Mouse (Mus musculus) ZHBTc4 (cell line): ENCODE results near the gene Sgf29.
A peak's percentile ranks its signal among the peaks of the same experiment; 100 is the strongest.

Experiments used
- DNase-seq: peaks from one replicate; pipeline ENCODE4 v3.0.0-alpha.2; 2011; ENCODE audit warnings: low read depth, low spot score

The Sgf29 gene

DNA sequence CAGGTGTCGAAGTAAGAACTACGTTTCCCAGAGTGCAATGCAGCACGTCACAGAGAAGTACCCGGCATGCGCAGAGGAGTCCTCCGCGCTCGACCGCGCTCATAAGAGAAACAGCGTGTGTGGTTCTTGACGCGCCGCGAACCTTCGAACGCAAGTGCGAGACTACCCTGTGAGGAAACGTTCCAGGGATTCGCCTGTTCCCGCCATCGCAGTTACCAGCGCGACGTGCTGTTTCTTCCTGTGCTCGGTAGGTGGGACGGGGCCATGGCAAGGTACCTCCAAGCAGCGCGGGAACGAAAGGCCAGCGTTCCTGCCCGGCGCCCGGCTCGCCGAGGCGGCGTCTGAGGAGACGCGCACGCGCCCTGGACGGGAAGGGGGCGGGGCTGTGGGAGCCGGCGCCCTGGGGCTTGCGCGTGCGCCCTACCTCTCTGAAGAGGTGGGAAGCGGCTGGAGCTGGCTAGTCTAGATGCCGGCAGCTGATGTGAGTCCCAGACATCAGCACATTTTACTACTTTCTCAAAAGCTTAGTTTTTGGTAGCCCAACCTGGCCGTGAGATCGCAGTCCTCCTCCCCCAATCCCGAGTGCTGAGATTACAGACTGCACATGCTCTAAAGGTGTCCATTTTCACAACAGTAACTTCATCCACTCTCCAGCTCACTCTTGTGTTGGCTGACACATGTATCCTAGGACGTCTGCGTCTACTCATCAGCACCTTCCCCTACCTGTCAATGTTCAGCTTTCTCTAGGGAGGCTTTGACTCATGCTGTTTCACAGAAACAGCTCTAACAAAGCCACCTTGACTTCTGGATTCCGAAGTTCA is at the start of gene Sgf29:
TSS of gene Sgf29 (plus strand) at position 79 of the 821 bp plus-strand sequence.
- peak; percentile 96 for DNase-seq

DNA sequence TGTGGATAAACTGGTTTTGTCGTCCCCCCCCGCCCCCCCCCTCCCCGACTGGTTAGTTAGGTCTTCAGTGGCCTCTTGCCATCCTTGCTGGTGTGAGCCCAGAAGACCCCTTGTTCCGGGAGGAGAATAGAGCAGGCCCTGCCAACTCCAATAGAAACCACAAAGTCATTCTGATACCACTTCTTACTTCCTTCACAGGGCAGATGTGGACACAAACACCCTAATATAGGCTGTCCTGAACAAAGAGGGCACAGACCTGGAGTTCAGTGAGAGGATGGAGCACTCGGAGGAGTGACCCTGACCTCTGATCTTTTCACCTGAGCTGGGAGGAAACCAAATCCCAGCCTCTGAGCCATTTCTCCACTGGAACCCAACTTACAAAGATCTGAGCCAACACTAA is 47.2 kb upstream of the Sgf29 start:
- DNase-seq = no peak

DNA sequence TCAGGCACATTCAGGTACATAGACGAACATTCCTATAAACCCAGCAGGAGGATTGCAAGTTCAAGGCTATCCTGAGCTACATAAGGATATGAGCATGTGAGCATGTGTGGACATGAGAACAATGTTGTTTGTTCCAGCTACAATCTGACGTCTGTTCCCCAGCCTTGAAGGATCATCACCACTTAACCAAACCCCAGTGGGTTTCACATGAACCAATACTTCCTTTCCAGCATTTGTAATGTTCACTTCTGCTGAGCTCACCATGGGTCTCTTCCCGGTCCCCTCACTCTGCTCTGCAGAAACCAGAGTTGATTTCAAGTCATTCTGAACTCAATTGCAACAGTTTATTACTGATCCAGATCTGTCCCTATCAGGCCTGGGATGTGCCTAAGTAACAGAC is 46.5 kb upstream of the Sgf29 start:
- DNase-seq = no peak

DNA sequence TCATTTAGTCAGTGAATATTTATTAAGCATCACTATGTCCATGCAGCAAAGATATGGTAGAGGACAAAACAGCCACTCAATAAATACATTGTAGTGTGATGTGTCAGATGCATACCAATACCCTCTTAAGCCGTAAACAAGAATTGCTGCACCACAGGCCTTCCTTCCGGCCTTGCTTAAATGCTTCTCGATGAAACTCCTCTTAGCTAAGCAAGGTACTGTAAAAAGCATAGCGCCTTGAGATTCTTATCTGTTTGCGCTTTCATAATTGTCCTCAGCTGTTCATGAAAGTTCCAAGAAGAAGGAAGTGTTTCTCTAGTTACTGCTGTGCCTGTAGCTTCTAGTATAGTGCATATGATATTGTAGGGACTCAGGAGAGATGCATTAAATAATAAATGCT is 42.5 kb upstream of the Sgf29 start:
- DNase-seq = no peak

DNA sequence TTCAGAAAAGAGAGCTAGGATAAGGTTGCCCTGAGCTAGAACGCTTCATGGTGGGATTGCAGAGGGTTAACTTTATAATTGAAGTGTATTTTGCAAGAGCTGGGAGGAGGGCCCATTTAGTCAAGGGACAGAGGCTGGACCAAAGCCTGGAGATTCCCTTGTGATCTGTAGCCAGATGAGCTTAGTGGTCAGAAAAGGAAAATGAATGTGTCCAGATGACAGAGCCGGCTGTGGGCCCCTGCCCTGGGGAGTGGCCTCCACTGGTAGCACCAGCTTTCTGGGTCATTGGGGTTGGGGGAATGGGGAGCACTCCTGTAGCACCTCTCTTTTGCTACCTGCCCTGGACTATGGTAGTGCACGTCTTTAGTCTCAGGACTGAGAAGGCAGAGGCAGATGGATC is 42.0 kb upstream of the Sgf29 start:
- no peak for DNase-seq

DNA sequence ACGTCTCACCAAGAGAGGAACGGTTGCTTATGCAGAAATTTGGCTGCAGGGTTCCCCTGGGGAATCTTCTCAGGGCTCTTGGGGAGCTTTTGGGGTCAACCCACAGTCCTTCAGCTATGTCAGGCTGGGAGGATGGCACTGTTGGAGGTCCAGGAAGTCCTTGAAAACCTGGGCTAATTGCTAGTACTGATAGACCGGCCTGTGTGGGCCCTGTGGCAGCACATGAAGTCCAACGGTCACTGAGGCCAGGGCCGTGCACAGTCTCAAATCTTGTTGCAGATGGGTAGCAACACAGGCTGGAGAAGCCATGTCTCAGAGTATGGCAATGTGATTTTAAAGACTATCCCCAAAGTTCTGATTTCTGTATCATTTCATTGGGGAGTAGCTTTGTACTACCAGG is 41.3 kb upstream of the Sgf29 start:
- no peak for DNase-seq

DNA sequence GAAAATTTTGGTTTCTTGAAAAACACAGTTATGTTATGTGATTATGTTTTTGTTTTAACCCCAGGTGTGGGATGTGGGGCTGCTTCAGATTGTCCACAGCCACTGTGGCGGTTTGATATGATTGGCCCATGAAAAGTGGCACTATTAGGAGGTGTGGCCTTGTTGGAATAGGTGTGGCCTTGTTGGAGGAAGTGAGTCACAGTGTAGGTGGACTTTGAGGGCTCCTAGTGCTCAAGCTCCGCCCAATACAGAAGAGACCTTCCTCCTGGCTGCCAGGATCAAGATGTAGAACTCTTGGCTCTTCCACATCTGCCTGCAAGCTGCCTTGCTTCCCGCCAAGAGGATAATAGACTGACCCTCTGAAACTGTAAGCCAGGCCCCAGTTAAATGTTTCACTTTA is 36.4 kb upstream of the Sgf29 start:
- peak; percentile 76 for DNase-seq

DNA sequence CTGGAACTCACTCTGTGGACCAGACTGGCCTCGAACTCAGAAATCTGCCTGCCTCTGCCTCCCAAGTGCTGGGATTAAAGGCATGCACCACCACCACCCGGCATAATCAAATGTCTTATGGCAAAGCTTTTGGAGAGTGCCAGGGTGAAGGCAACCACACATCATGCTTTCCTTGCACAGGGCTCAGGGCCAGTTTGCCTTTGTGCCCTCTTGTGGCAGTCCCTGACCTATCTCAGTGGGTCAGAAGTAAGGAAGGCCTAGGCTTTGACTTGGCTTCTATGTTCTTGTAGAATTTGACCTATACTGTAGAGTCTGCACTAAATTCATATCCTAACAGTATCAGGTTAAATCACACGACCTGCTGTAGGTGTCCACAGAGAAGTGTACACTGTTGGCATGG is 32.4 kb upstream of the Sgf29 start:
- no peak for DNase-seq

DNA sequence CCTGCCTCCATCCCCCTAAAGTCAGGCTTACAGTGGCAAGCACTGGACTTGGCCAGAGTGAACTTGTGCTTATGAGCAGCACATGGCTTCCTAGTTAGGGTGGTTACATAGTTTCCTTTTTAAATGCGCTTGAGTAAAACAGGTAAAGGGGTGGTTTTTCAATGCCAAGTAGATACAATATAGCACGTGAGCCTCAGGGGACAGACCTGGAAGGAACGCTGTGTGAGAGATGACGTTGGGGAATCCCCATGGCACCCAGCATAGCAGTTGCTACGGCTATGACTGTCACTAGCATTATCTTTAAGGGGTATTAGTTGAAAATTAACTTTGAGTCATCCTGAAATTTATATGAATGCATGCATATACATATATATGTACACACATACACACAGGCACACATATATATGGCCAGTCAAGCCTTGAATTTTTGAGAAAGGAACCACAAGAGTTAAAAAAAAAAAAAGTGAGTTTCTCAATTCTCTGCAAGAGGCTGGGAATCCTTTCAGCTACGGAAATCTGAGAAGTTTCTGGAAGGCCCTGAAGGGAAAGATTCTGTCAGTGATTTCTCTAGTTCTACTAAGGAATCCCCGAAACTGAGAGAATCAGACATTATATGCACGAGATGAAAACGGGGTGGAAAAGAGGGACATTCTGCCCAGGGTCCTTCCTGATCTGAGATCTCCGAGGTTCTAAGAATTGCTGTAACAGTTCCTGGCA is 29.4 kb upstream of the Sgf29 start:
- no peak for DNase-seq

DNA sequence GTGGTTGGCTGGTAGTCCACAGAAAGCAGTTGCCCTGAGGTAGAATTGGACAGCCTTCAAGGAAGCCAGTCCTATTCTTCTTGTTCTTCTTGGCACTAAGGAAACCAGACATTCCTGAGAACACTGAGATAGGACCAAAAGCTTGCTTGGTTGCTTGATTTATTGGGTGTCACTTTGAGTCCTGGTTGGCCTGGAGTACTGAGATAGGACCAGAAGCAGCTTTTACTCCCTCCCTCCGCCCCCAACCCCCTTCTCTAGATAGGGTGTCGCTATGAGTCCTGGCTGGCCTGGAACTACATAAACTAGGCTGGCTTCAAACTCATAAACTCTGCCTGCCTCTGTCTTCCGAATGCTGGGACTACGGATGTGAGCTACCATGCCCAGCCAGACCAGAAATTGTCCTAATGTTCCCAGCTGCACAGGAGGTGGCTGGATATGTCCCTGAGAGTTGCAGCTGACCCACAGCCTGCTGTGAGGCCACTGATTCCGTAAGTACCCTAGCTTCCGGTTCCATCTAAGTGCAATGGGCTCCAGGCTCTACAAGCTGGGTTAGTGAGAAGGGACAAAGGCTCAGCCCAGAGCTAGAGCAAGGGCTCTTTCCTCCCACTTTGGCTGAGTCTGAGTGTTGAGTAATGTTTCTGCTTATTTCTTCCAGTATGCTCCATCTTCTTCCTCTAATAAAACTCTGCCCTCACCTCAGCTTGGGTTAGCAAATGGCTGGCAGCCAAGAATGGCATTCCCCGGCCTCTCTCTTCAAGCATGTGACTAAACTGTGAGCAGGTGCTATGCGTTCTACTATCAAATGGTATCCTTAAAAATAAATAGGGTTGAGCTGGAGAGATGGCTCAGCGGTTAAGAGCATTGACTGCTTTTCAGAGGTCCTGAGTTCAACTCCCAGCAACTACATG is 27.4 kb upstream of the Sgf29 start:
- DNase-seq = no peak

DNA sequence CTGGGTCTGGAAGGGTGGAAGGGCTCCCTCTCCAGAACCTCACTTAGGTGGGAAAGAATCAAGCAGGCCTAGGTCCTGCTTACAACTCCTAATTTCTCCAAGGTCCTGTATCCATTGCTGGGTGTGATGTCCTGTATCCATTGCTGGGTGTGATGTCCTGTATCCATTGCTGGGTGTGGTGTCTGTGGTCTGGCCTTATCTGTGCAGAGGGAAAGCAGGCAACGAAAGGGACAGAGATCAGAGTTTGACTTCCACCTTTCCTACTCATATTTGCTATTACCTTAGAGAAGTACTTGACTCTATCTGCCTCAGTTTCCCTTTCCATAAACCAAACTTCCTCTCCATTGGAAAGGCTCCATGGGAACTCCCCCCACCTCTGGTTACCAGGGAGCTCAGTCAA is 25.7 kb upstream of the Sgf29 start:
- DNase-seq = no peak

DNA sequence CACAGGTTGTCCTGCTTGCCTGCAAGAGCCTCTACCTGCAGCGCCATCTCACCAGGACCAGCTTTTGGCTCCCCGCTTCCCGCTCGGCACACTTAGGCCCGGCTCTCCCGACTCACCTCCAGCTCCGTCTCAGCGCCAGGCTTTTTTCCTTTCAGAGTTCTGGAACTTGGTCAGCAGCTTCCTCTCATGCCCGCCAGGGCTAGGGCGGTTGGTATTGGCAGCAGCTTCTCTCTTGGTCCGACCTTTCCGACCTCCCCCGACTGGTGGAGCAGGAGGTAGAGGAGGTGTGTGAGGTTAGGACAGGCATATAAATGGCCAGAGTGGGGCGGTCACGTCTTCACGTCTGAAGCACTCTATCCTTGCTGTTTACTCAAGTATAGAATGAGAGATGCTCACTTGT is 24.3 kb upstream of the Sgf29 start:
- peak; percentile 58 for DNase-seq

DNA sequence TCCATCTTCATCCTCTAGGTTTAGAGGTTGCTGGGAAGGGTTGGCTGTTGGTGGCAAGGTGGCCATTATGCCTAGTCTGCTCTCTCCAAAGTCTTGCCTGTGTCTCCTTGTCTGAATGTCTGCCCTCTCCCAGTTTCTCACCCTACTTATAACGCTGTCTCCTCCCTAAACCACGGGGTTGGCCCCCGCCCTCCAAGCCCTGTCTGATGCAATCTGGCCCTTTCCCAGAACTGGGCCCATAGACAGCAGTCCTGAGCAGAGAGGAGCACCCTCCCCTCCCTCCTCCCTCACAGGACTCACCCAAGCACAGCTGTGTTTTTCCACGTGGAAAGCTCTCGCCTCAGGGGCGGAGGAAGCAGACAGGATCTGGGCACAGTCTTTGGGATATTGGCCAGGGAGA is 23.7 kb upstream of the Sgf29 start:
- peak; percentile 83 for DNase-seq

DNA sequence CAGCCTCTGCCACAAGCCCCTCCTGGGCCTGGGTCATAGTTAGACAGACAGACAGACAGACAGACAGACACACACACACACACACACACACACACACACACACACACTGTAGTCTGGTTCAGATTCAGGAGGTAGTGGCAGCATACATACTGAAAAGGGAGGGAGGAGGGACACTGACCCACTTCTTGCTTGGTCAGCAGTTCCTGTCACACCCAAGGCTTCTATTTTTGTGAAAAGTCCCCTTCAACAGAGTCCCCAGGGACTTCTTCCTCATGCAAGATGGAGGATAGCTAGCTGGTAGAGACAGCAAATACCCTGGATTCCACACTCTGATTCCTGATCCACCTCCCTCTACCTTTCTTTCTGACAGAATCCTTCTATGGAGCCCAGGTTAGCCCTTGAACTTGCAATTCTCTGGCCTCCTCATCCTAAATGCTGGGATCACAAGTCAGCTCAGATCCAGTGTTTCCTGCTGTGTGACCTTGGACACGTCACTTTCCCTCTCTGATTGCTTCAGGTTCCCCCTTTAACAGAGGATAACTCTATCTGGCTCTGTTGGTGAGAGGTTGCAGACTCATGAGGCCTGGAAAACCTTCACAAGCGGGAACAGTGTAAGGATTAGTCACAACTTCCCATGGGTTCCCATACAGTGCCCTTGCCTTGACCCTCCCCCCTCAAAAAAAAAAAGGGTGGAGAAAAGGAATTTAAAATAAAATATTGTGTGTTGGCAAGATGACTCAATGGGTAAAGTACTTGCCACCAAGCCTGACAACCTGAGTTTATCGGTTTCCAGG is 23.1 kb upstream of the Sgf29 start:
- peak; percentile 32 for DNase-seq

DNA sequence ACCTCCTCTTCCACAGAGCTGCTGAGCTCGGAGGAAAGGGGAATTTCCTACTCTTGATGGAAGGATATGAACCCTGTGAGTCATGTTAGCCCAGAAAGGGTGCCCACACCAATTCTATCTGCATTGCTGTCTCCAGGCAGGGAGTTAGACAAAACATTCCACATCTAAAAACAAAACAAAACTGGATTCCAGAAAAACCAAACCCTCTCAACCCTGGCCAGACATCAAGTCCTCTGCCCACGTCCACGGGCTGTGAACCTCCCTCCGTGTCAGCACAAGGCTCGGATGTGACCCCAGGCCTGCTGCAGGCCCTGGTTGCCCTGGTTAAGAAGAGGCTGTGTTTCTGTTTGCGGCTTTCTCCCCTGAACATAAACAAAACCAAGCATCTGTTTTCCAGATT is 21.0 kb upstream of the Sgf29 start:
- DNase-seq = no peak

DNA sequence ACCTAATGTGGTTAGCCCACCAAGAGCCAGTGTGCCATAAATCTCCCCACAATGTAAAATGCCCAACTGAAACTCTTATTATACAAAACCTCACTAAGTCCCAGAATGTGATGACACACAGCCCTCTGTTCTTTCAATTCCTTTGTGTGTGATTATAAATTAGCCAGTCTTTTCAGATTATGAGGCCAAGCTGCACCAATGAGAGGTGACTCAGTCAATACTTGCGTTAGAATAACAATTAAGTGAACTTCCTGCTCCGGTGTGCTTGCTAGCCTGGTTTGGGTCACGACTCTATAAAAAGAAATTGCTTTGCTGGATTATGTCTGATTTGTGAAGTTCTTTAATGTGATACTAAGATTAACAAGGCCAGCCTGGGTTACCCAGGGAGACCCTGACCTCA is 19.2 kb upstream of the Sgf29 start:
- no peak for DNase-seq

DNA sequence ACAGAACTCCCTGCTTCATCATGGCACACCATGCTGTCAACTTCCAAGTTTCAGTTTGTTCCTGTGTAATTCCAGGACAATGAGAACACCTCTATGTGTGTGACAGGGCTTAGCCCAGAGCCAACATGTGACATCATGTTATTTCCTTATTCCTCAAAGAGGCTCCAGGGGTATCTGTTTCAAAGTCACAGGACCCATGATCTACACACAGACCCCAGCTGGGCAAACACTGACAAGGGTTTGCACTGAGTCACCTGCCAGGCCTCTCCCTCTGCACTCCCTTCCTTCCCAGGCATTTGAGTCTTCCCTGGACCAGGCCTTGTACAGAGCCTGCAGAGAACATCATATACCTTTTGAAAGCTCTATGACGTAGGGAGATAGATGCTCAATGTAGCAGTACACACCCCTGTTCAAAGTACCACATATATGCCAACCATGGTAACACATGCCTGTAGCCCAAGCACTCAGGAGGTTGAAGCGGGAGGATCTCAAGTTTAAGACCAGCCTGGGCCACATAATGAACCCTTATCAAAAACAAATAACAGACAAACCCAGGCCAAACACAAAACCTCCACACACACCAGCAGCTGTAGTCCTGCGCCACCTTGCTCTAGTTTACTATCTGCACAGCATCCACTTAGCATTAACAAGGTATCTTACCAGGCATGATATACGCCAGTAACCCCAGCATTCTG is 18.1 kb upstream of the Sgf29 start, which contains the start of gene Nupr1:
TSS of gene Nupr1 (minus strand) at position 38 of the 695 bp plus-strand sequence.
- no peak for DNase-seq

DNA sequence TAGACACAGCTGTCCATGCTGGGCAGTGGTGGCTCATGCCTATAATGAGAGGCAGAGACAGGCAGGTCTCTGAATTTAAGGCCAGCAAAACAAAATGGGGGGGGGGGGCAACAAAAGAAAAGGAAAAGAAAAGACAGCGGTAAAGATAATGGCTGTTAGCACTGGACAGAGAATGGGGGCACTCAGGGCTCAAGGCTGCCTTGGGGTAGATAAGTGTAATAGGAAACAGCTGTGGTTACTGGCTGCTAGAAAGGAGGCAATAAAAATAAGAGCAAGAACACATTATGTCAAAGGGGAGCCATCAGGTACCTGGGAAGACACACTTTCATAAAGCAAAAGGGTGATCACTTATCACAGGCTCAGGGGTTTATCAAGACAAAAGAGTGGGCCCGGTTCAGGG is 16.6 kb upstream of the Sgf29 start:
- no peak for DNase-seq

DNA sequence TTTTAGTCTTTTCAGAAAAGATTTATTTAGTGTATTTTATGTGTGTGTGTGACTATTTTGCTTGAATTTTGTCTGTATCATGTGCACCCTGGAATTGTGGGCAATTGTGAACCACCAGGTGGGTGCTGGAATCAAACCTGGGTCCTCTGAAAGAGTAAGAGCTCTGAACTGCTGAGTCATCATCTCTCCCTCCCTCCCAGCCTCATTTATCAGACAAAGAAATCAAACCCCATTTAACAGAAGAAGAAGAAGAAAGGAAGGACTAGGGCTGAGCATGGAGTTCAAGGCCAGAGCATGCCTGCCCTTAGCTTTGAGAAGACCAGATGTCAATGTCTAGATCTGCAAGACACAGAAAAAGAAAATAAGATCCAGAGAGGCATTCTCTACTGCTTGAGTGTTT is 13.7 kb upstream of the Sgf29 start:
- DNase-seq = peak; percentile 16

DNA sequence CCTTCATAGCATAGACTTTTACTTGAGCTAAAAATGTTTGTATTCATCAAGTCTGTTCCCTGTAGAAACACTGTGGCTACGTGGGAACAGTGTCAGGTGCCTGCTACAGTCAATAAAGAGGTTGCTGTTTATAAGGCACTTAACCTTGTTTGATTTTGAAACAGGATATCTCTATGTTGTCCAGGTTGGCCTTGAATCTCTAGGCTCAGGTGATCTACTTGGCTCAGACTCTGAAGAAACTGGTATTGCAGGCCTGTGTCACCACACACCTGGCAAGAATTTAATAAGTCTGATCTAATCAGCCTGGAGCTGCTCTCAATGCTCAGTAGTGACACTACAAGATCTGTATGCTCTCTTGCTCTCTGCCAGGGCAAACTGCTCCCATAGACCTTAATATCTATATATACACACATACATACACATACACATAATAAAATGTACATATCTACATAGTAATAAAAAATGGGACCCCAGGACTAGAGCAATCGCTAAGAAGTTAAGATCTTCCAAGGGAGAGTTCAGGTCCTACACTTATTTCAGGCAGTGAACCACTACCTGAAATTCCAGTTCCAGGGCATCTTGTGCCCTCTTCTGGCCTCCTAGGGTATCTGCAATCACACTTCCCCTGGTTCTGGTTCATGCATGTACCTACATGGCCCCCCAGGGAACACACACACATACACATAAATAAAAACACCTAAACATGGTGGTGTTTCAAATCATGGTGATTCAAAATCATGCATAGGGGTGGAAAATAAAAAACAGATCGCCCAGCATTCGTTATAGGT is 12.2 kb upstream of the Sgf29 start:
- DNase-seq = peak; percentile 78
